Mouse (Mus musculus): Measurements from ENCODE around the gene Stk17b. TPM values are rescaled to one million over a fixed set of nuclear protein-coding genes. Genes with fewer than 3 reads are reported as not detected.
"Not testable (repeated sequence)": the region's sequence is repeated elsewhere in the genome, so short reads cannot be mapped to it uniquely, and the experiment has no call there.

Stk17b gene
- total RNA-seq, 2 experiments from 2014 or later: 5.4 to 6.7 TPM

DNA sequence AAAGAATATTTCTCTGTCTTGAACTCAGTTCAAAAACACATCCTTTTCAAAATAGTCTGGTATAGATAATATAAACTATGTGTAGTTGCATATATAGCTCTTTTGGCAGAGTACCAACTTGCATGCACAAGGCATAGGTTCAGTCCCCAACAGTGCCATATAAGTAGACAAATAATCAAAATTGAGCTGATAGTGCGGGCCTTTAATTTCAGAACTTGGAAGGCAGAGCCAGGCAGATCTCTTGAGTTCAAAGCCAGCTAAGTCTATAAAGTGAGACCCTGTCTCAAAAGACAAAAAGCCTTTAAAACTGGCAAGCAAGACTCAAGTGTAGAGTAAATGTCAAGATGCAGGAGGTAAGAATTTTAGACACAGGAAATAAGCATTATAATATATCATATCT, 2.1 kb downstream of the Stk17b start:
- DNase-seq (ENCODE audit: low spot score in 2 of 2): no peak

DNA sequence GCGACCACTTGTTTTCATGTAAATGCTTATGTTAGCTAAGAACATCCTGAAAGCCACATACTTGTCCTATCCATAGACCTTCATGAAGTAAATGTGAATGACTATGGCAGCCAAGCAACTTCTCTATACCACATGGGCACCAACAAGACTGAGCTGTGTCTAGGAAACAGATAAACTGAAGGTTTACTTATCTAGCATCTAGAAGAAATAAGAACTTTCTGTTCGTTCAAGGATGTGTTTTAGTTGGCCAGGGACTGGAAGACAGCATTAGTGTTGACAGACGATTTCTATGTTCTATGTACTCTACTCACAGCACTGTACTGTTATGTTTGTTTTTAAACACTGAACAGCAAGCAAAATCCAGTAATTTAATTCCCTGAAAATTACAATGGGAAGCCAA, 2.9 kb downstream of the Stk17b start:
- no peak for DNase-seq (ENCODE audit: low spot score in 2 of 2)

DNA sequence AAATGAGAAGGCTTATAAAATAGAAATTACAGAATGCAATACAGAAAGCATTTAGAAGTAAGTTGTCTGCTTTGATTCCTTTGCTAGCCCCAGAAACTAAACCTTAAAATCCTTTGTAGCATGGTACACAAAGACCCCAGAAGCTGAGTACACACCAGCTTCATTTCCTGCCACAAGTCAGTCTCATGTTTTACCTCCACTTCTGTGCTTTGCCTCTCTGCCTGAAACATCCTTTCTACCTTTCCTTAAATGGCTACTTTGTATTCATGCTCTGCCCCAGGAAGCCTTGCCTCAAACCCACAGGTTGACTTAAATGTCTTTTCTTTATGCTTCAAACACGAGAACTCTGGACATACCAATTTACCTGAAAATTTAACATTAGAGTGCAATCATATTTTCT, 3.7 kb downstream of the Stk17b start:
- no peak for DNase-seq (ENCODE audit: low spot score in 2 of 2)

DNA sequence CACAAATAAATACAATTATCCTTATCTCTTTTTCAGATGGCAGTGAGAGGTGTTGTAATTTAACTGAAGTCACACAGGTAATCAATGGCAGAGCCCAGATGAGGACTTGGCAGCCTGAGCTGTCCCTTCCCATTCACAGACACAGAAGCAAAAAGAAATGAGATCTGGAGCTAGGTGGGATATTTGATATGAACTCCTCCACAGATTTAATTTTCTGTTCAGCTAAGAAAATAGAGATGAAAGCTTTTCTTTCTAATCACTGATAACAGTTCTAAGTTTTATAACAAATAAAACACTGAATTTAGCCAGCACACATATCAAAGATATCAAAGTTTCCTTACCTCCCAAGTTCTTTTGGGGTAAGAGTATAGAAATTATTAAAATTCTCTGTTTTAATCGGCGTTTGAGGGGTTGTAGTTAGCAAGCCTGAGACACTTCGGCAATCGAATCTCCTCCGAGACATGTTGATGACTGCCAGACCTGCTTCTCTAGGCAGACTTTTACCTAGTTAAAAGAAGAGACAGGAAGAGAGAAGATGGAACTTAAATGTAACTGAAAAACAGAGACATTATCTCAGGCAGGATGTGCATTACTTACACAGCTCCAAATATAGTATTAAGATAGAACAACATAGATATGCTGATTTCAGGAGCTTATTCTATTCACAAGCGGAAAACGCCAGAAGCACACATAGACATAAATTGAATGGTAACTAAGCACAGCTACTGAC, 8.7 kb downstream of the Stk17b start:
- DNase-seq (ENCODE audit: low spot score in 2 of 2): no peak

DNA sequence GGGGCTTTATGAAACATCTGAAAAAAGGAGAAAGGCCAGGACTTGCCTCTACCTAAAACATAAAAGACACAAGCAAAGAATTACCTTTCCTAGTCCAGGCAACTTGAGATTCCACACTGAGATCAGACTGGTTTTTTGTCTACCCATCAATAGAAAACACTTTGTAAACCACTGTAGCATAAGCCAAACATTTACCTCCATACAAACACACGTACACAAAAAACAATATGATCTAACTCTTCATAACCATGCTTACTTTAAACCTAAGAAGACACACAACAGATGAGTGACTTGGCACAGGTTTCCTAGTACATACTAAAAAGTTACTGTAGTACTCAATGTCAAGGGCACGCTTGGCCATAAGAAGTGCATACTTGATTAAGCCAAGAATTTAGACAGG, 9.5 kb downstream of the Stk17b start:
- DNase-seq (ENCODE audit: low spot score in 2 of 2): no peak

DNA sequence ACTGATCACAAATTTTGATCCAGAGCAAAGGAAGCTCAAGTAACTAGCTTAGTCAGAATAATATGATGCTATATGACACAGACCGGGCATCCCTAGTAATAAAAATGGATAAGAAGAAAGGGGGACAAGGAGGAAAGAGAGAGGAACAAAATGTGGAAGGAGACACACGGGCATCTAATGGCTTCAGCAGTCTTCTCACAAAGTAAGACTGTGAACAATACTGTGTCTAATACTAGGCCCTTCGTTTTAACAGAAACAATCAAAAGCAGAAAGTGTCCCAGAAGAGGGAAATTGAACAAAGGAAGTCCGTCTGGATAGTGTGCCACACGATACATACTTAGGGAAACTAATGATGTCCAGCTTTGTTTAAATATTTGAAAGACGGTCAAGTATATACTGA, 10.0 kb downstream of the Stk17b start:
- DNase-seq (ENCODE audit: low spot score in 2 of 2): no peak

DNA sequence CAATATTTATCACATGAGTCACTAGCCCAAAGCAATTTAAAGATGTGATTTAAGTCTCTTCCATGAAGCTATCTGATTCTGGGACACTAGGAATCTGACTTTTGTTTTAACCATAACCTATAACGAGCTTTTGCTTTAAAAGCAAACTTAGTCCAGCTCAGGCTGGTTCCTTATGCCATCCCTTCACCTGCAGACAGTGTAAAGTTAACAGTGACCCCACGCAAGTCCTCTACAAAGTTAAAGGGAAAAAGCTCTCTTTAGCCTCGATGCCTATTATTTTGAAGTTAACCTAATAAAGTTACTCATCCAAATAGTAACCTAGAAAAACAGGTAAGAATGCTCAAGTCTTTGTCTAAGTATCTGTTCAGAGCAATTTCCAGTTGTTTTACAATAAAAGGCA, 10.5 kb downstream of the Stk17b start:
- no peak for DNase-seq (ENCODE audit: low spot score in 2 of 2)

DNA sequence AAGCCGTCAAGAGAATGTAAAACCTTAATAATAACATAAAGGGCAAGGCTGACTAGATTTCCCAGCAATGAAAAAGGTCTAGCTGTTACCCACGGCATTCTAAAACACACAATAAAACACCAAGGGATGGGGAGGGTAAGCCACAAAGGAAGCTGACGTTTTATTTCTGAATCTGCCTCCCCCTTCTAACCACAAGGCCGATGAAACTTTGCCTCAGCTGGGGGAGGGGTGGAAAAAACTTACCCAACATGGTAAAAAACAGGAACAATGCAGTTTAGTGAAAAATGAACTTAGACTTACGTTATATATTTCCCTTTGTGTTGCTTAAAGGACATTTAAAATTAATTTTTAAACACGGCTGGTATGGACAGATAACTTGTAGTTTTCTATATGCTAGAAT, 11.0 kb downstream of the Stk17b start:
- no peak for DNase-seq (ENCODE audit: low spot score in 2 of 2)

DNA sequence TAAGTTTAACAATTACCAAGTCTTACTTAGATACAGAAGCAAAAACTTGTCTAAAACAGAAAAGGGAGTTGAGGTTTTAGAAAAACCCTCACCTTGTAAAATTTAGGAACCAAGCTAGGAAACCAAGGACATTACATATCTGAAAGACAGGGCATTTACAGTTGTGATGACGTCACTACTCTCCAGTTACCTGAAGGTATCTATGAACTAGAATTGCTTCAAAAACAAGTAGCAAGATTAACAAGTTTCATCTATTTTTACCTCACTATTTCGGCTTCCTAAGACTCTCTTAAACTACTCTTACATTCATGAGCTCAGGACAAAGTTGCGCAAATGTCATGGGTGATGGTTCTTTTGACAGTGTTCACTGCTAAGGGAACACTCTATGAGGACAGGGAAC, 12.1 kb downstream of the Stk17b start:
- DNase-seq (ENCODE audit: low spot score in 2 of 2): no peak

DNA sequence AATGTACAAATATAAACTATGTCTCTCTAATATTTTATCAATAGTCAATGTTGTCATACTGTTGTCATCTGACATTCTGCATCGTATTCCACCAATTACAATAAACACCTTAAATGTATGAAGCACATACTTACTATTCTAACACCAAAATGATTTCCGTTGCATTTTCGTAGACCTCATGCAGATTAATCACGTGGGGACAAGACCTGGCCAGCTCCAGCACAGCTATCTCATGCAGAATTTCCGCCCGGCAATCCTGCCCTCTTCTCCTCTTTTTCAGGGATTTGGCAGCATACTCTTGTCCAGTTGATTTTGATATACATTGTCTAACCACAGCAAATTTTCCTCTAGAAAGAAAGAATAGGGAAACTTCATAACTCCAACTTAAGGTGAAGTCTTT, 13.5 kb downstream of the Stk17b start:
- no peak for DNase-seq (ENCODE audit: low spot score in 2 of 2)

DNA sequence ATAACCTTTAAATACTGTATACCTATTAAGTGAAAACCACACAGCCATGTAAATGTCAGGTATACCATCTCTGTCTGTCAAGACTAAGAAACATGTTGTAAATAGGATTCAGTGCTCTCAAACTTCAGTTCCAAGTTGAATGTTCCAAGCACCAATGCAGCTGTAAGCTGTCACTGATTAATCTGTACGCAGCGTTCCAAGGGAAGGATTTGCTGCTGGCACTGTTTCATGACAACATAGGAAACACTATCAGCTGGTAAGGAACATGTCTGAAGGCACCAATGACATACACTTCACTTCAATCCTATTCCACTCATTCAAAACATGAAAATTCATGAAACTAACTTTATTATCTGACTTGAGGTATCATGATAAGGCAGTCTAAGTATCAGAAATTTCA, 18.9 kb downstream of the Stk17b start:
- no peak for DNase-seq (ENCODE audit: low spot score in 2 of 2)

DNA sequence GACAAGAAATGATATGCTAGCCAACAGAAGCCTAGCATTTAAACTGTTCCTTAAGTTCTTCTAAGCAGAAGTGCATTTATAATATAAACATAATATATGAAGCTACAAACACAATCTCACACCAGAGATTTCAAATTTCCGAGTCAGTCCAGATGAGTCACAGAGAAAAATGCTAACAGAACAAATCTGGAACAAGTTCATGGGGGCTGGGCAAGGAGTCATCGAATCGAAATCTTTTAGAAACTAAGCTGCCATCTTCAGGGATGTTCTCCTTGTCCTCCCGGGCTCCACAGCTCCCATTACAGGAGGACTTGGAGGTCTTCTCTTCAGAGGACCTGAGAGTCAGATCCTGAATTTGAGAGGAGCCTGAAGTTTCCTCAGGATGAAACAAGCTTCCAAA, 27.7 kb downstream of the Stk17b start:
- DNase-seq (ENCODE audit: low spot score in 2 of 2): no peak

DNA sequence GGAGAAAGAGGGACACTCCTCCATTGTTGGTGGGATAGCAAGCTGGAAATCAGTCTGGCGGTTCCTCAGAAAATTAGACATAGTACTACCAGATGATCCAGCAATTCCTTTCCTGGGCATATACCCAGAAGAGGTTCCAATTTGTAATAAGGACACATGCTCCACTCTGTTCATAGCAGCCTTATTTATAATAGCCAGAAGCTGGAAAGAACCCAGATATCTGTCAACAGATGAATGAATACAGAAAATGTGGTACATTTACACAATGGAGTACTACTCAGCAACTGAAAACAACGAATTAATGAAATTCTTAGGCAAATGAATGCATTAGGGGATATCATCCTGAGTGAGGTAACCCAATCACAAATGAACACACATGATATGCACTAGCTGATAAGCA, 31.5 kb downstream of the Stk17b start:
- not testable (repeated sequence) for DNase-seq (ENCODE audit: low spot score in 2 of 2)

DNA sequence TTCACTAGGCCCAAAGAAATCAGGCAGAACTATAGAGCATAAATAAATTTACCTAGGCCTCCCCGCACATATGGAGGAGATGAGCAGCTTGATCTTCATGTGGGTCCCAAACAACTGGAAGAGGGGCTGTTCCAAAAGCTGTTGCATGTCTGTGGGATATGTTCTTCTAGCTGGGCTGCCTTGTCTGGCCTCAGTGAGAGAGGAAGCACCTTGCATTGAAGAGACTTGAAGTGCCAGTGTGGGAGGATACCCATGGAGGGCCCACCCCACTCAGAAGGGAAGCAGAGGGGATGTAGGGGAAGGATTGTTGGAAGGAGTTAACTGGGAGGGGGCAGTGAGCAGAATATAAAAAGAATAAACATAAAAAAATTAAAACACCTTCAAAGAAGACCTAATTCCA, 33.9 kb downstream of the Stk17b start:
- DNase-seq (ENCODE audit: low spot score in 2 of 2): no peak

DNA sequence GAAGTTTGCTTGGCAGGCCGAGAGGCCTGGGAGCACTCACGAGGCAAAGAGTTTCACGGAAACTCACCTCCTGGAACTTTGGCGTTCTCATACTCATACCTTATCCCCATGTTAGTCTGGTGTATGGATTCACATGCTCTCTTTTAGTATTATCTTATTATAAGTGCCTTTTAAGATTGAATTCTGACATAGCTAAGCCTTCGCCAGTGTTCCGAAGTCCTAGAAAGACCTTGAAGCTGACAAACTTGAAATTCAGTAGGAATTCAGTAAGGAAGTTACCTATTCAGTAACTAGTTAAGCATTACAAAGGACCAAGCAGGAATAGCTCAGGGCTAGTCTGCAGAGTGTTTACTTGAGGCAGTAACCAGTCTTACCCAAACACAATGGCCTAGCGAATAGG, 34.3 kb downstream of the Stk17b start:
- not testable (repeated sequence) for DNase-seq (ENCODE audit: low spot score in 2 of 2)

DNA sequence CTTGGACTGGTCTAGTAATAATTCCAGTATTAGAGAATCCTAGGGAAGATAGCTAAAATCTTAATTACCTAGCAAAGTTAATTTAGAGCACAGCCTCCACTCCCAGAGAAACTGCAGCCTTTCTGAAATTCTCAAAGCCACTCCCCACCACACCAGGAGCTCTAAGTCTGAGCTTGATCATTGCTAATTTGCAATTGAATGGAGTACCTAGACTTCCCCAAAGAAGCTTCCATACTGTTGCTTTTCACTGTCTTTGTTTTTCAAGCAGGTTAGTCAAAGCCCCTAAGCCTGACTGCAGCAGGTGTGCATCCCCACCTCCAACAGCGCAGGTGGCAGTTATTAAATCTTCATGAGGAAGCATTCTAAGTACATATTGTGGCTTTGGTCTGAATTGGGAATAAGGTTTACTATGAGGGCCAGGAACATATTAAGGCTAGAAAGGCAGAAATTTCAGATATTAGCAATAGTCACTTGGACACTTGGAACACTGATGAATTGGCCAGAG, 35.1 kb downstream of the Stk17b start:
- DNase-seq (ENCODE audit: low spot score in 2 of 2): not testable (repeated sequence)

DNA sequence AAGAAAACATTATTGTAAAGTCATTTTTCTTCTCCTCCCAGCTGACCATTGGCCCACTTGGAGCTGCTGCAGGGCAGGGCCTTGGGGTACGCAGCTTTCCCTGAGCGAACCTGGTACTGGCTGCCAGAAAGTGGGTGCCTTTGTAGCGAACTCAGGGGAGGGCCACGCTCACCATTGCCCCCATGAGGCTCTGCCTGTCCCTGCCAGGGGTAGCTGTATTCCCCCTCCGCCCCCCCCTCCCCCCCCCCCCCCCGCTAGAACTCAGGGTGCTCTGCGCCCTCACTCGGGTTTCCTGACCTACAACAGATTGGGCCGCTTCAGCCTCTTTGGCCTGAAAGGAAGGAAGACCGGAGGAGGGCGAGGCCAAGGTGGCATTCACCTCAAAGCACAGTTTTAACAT, 36.5 kb downstream of the Stk17b start:
- DNase-seq (ENCODE audit: low spot score in 2 of 2): no peak

DNA sequence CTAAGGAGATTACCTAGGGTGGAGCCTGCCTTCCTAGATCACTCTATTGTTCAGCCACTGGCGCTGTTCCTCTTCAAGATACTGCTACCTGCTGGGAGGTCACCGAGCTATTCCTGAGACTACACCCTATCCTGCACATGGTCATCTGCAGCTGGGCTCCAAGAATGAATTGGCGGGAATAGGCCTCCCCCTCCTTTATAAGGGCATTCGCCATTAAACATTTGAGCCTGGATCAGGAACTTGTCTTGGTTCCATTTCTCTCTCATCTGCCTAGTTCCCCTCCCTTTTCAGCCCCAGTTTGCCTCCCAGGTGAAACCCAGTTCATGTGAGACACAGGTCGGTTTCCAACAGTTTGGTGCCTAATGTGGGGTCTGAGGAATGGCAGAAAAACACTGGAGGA, 39.0 kb downstream of the Stk17b start:
- DNase-seq (ENCODE audit: low spot score in 2 of 2): no peak

DNA sequence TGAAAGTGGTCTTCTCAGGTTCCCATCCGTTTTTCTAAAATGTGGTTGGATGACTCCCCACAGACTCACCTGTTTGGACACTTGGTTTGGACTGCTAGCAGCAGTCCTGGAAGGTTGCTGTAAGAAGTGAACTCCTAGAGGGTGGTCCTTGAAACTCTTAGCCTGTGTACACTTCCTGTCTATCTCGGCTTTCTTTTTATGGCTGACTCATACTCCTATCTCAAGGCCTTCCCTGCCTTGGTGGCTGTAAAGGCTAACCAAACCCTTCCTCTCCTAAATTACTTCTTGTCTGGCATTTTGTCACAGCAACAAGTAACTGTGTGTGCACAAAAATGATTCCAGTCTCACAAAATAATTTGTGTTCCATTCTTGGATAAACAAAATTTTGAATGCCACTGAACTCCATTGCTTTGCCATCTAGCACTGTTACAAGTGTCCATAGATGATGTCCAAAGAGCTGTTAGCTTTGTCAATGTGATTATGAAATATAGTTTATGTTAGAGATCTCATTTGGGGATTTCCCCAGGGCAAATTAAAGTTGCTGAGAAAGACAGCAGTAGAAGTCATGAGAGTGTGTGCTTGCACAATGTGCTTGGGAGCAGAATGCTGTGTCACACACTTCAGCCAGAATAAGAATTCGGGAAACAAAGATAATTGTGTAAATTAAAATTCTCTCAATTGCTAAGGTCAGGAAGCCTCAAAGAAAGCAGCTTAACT, 43.1 kb downstream of the Stk17b start:
- DNase-seq (ENCODE audit: low spot score in 2 of 2): no peak

DNA sequence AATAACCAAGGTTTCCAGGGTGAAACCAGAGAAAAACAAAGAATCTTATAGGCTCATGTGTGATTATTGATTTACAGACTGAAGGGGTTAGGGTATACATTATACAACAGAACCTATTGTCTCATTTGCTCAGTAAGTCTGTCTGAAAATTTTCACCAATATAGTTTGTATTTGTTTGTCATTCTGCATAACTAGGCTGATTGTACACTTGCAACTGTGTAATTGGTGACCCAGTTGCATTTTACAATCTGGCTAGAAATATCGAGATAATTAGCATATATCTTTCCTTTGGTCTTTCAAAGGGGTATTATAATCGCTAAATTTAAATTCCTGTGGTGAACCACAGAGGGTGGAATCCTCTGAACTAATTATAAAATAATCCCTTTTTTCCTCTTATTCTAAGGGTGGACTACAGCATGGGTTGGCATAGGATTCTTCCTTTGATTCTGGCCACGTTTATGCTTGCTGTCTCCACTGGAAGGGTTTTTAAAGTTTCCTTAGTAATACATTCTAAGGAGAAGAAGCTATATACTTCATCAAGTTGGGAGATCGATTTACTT, 44.2 kb downstream of the Stk17b start:
- no peak for DNase-seq (ENCODE audit: low spot score in 2 of 2)

DNA sequence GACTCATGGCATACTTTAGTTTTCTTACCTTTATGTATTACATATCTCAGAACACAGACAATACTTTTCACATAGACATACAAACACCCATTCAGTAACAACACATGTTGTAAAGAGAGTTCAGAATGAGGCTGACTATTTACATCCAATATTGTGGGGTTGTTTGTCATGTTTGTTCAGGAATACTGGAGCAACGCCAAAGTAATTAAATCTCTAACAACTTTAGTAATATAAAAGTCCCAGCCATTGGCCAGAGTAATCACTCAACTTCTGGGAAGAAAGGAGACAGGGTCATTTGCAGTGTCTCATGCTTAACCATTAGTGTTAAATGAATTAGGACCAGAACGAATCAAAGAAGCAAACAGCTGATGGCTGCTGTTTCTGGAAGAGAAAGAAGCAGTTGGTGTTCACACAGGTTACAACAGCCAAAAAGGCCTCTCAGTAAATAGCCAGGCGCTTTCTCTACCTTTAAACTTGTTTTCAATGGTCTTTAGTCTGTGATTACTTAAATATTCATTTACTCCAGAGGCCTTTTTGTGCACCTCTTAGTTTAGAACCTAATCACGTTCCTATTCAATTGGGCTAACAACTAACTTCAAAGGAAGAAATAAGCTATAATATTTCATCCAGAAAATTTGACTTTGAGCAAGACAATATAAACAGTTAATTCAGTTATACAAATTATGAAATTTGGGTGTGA, 44.8 kb downstream of the Stk17b start:
- not testable (repeated sequence) for DNase-seq (ENCODE audit: low spot score in 2 of 2)

DNA sequence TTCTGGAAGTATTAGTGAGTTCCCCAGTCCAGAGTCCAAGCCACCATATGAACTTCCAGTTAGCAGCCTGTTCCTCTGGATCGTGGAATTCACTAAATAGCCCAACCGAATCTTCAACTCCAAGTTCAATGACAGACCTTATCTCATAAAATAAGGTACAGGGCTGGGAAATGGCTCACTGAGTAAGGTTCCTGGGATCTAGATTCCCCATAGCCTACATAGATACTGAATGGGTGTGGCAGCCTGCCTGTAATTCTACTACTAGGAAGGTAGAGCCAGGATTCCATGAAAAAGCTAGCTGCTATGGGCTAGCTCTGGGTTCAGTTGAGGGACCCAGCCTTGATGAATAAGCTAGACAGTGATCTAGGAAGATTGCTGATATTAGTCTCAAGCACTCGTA, 48.4 kb downstream of the Stk17b start:
- no peak for DNase-seq (ENCODE audit: low spot score in 2 of 2)

All from left cerebral cortex, adult 18-20 months (tissue).